Mouse (Mus musculus) skeletal muscle tissue, adult 2 months (tissue): ENCODE measurements at regions not wholly inside any gene's neighbourhood (a gene's known extent, or its start where the extent isn't known, plus 50 kb on each side); places are given as distances from the start of the nearest gene placed in this dataset.

Experiments used
- DNase-seq: peaks from one replicate; pipeline ENCODE4 v3.0.0-alpha.2; 2012; ENCODE audit warnings: low read depth, low spot score

- DNase-seq: no peak
These were observed 139.1 kb upstream of the Map3k7 start for GRCm38 (mm10) chr4:31824518-31825437.

DNA sequence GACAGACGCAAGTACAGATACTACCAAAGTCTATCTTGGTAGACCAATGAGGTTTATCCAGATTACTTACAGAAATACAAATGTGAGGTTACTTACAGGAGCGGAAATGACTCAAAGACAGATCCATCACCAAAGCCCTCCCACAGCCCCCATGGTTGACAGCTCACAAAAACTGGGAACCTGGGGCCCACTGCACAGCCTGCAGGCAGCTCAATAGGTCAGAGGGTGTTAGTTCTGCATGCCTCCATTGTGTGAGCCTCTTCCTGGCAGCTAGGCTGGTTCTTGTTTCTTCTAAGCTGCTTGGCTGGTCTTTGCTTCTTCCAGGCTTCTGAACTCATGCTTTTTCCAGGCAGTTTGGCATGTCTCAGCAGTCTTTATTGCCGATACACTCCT is 138.5 kb upstream of the Map3k7 start:
- no peak for DNase-seq

DNA sequence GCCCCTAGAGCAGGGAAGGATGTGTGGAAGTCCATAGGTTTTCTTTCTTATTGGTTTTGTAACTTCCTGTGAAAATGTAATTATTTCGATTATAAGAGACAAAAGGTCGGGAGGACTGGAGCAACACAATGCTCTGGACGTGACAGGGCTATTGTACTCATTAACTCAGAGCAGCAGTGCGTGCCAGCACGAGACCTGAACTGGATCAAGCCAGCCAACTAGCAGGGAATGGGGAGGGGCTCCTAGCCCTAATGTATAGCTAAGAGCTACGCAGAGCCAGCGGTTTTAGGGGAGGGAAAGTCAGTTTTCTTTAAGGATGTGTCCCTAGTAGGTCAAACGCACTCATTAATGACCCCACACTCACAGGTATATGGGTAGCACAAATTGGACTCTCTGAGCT is 137.2 kb upstream of the Map3k7 start:
- no peak for DNase-seq

GRCm38 (mm10) chr4:31827266-31827665 is 136.6 kb upstream of the Map3k7 start:
- DNase-seq: no peak

DNA sequence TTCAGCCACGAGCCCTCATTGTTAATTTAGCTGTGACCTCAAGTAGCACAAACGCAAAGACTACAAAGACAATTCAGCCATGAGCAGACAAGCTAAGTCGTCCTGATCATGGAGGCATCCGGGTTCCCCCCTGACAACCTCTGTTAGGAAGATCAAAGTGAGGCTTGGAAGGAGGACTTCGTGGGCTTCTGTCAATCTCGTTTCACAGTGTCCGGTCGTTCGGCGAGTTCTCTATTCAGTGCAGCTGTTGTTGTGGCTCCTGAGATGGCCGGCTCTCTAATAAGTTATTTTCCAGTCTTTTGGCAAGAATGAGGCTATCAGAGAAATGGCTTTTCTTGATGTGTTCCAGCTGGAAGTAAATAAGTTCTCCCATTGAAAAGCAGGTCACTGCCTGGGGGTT is 133.7 kb upstream of the Map3k7 start:
- peak; percentile 5 for DNase-seq

- DNase-seq: no peak
These were observed 132.4 kb upstream of the Map3k7 start for GRCm38 (mm10) chr4:31831469-31831868.

DNA sequence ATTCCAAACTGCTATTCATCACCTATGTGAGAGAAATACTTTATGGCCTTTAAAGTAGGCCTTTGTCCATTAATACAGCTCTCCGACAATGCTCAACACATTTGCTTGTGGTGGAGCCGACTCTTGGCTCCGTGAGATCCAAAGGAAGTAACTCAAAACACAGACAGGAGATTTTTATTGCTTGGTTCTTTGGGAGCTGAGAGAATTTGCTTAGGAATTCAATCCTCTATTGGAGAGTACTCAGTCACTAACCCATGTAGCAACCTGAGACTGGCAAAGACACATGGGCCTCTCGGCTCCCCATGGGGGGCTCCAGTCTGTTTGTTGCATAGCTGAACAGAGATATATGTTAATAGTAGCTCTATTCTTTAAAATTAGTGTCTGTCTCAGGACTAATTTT is 130.1 kb upstream of the Map3k7 start:
- DNase-seq: no peak

GRCm38 (mm10) chr4:31835051-31835450 is 128.8 kb upstream of the Map3k7 start:
- DNase-seq: no peak

DNA sequence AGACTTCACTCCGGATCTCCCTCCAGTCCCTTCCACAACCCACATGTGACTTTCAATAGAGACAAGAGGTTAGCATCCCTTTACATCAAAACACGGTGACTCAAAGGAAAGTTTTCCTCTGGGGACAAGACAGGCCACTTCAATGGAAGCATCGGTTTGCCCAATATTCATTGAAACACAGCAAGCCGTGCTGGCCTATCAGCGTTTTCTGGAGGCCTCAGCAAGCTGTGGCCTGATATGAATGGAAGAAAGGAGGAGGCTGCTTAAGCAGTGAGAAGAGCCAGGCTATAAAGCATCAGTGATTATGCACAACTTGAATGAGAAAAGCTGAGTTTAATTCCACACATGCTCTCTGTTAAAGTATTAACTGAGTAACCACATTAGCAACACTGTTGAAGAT is 125.3 kb upstream of the Map3k7 start:
- DNase-seq: no peak

GRCm38 (mm10) chr4:31849763-31850162 is 114.1 kb upstream of the Map3k7 start:
- no peak for DNase-seq

DNA sequence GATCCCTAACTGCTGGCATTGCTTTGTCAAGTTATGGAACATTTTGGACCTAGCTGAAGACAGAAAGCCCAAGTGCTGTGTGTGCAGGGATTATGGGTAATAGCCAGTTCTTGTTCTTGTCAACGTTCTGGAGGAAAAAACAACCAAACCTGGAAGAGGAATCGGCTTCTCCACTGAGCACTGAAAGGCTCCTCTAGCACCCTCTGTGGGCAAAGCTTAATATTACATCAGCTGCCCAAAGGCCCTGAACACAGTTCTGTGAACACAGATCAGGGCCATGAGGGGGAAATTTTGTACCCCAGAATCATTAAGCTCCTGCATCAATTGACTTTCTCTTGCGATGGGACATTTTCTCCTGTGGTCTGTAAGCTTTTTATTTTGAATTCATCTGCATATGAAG is 112.9 kb upstream of the Map3k7 start:
- no peak for DNase-seq

- no peak for DNase-seq
These were observed 110.0 kb upstream of the Map3k7 start for GRCm38 (mm10) chr4:31853851-31854250.

GRCm38 (mm10) chr4:31860389-31860788 is 103.5 kb upstream of the Map3k7 start:
- DNase-seq: no peak

- DNase-seq: no peak
These were observed 102.7 kb upstream of the Map3k7 start for GRCm38 (mm10) chr4:31861172-31861571.

DNA sequence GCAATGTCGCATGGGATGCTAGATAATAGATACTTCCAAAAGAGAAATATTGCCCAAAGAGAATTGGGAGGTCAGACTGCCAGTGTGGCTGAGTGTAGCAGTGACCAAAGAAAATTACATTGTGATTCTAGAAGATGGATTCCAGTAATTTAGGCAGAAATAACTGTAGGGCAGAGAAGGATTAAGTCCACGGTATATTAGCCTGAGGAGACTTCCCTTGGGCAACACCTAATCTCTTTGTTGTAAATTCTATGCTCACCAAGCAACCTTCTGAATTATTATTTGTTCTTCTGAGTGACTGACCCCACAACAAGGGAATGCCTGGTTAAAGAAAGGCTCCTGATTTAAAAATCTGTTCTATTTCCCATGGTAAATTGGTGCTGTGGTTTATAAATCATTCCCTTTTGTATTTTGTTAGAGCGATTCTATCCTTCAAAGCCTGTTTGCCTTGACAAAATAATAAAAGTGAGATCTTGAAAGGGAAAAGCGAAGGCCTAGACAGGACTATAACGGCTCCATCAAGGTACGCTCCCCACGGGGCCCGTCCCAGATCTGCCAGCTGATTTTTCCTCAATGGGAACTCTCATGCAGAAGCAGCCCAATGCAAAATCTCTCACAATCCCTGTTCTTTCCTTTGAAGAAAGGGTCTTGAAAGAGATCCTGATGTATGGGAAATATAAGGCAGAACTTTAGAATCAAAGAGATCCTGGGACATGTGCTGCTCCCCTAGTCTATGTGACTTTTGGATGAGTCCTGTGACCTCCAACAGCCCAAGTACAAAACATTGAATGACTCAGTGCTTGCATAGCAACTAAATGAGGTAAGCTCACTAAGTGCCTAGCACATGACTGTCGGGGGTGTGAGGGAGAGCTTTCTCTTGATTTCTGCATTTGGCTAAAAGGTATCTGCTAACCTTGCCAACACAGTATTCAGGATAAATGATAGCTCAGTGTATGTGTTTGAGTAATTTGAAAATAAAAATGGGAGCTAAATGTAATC is 90.6 kb upstream of the Map3k7 start:
- no peak for DNase-seq

DNA sequence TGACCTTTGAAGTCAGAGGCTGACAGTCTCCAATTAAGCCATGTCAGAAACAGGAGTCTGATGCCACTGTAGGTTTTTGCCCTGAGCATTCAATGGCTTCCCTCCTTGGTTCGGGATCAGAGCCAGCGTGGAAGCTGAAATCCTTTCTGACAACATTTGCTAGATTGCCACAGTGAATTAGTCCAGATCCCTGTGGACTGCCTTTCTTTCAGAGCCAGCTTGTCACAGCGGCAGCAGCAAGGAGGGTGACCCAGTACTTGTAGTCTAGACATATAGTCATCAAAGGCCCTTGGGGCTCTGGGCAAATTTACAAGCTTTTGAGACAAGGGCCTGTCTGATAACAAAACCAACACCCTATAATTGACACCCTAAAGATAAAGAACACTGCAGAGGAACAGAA is 86.5 kb upstream of the Map3k7 start:
- no peak for DNase-seq

GRCm38 (mm10) chr4:31878493-31879191 is 85.3 kb upstream of the Map3k7 start:
- DNase-seq: no peak

DNA sequence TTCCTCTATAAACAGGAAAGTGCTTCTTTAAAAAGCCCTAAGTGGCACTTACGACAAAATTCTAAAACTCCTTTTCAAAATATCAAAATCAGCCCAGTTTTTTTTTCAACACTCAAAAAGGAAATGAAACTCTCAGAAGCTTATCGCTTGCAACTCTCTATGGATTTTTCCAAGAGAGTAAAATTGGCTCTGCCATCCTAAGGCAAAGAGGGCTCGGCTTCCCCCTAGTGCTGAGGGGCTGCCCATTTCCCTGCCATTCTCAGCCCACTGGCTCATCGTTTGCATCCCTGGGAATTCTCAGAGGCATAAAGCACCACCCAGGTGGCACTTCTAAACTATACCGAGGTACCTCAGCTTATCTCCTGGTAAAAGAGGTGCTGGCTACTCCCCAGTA is 84.7 kb upstream of the Map3k7 start:
- no peak for DNase-seq

GRCm38 (mm10) chr4:31880213-31880612 is 83.7 kb upstream of the Map3k7 start:
- DNase-seq: no peak

DNA sequence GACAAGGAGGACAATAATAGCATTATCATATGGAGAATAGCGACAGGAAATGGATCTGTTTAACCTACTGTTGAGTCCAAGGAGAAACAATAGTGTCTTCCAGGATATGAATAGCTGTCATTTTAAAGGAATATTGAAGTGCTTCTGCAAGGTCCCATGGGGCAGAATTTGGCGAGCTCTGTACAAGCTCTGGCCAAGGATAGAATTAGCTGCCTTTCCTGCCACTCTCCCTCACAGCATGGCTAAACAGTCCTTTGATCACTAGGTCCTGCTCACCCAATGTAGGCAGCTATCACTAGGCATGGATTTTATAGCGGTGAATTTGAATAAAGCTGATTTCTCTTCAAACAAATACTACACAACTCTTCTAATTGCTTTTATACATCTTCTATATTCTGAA is 74.2 kb upstream of the Map3k7 start:
- DNase-seq: no peak

DNA sequence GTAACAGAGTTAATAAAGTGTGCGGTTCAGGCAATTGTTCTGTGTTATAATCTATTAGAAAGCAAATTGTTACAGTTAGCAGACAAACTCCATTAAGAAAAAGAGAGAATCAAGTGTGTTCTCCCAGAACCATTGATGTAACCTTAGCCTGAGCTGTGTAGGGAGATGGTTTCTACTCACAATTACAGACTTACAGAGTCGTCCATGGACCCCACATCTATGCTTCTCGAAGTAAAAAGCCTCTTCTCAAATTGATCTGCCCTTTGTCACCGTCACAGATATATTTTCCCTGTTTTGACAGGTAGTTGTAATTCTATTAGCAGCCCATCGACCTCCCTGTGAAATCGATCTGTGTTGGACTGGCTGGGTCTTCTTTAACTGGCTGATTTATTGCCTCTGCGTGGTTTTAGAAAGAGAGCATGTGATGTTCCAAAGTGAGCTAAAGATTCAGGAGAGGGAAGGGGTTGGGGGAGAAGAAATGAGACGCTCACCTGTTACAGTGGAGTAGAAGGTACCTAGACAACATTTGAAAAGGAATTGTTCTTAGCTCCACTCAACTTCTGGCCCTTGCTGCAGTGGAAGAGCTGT is 54.7 kb upstream of the Map3k7 start:
- no peak for DNase-seq
